Mouse (Mus musculus) erythroblast, embryonic 14.5 days (primary cell): ENCODE measurements around the gene Slc35e2.

Source experiments
- GATA1 ChIP-seq: IDR thresholded peaks from 2 replicates; pipeline ENCODE4 v1.6.1; 2012; ENCODE audit warnings: low read length, inconsistent platforms, mixed read lengths
- TAL1 ChIP-seq: IDR thresholded peaks from 3 replicates; pipeline ENCODE4 v1.6.1; 2012; ENCODE audit warnings: low read length, inconsistent platforms, mixed read lengths

DNA sequence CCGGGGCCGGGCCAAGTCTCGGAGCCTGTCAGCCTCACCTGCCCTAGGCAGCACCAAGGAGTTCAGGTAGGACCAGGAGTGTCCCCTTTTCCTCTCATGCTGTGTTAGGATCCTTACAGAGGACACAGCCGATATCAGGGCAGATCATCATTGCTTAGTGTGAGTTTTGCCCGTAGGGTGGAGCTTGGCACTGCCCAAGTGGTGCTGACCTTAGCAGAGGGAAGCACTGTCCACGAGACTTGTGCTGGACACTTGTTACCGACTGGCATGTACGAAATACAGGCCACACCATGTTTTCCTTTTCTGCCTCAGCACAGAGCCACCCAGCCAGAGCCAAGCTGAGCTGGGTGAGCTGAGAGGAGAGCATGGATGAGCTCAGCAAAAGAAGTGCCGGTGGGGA, 24.1 kb upstream of the Slc35e2 start:
- TF ChIP-seq GATA1 (no peak), TAL1 (no peak)
